Mouse (Mus musculus) ES-CJ7 (cell line): ENCODE results near the gene Olfr353.

ENCODE experiments used
- DNase-seq: peaks from one replicate; pipeline ENCODE4 v3.0.0; 2011; ENCODE audit warnings: low read depth, low spot score

Gene Olfr353

DNA sequence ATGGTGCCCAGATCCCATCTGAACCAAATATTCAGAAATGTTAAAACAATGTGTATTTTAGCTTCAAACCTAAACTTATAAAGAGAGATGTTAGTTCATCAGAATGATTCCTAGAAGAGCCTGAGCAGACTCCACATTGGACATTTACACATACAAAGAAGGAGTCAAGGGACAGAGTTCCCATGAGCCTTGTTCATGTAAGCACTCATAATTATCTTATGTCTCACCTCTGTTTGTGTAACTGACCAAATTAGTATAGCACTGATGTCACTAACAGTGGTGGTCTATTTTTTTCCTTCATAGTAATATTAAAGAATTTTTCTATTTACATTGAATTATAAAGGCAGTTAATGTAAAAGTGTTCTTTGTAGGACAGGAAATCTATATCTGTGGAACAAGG lies at the start of gene Olfr353:
Olfr353 (minus strand) TSS at position 101 of the 400 bp plus-strand sequence.
- DNase-seq: no peak

GRCm38 (mm10) chr2:36936821-36937220 lies 44.1 kb upstream of the Olfr353 start, which contains the start of gene Olfr356:
Gene Olfr356, plus strand, starts transcription at chr2:36937121.
- no peak for DNase-seq

DNA sequence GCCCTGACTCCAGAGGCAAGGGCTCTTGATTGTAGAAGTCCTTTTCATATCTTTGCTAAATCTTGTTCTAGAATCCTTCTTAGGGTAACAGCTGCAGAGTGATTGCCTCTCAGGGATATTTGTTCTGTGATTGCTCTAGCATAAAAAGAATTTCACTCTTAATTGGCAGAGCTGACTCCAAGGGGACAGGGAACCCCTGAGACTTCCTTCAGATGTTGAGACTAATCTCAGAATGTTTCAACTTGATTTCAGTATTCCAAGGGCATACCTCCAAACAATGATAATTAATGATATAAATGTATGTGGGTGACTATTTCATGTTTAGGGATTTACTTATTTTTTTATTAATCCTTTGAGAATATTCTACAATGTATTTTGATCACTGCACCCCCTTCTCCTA lies 36.1 kb upstream of the Olfr353 start, which contains the start of gene Olfr355:
Olfr355 (minus strand) TSS at position 101 of the 400 bp plus-strand sequence.
- no peak for DNase-seq

- DNase-seq: no peak
Measured at GRCm38 (mm10) chr2:36905380-36905779, 12.6 kb upstream of the Olfr353 start, which contains the start of gene Olfr354. Gene Olfr354, plus strand, starts transcription at chr2:36905680.

DNA sequence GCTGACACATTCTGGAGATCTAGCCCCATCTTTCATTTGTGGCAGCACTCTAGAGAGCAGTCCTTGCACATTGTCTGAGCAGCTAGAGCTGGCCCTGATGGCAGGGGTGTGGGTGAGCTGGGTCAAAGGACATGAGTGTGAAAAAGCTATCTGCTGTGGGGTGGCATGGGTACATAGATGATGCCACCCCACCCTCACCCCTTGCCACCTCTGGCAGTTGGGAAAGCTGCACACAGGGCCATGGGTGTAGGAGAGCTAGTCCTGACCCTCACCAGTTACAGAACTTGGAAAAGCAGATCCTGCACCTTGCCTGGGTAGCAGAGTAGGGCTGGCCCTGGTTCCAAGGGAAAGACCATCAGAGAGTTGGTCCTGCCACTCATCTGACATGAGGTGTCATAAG lies 4.4 kb upstream of the Olfr353 start:
- no peak for DNase-seq

- no peak for DNase-seq
Measured at GRCm38 (mm10) chr2:36868160-36868559, 24.6 kb downstream of the Olfr353 start, which contains the start of gene Olfr352. Gene Olfr352, plus strand, starts transcription at chr2:36868460.

- DNase-seq: no peak
Measured at GRCm38 (mm10) chr2:36862560-36862959, 30.2 kb downstream of the Olfr353 start, which contains the start of gene Olfr351. Gene Olfr351, minus strand, starts transcription at chr2:36862660.

DNA sequence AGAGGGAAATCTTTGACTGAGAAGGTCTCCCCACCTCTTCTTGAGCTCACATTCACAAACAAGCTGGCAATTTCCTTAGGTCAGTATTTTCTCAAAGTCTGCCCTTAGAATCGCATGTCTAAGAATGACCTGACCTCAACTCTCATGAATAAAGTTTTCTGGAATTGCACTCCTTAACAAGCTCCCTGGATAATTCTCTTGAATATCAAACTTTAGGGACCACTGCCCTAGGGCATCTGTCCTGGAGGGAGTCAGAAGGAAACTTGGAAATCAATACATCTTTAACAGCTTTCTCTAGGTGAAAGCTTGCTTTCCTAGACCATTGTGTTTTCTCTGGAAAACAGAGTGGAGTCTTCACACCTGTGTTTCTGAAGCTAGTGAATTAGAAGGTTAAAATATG lies 46.7 kb downstream of the Olfr353 start, which contains the start of gene Olfr350:
Olfr350 (plus strand) TSS at position 301 of the 400 bp plus-strand sequence.
- DNase-seq: no peak
